Mouse (Mus musculus) heart, adult 2 months (tissue): ENCODE data around the gene Runx2. TPM values are rescaled to one million over a fixed set of nuclear protein-coding genes. Genes with fewer than 3 reads are reported as not detected.

Experiments
- DNase-seq, 2 experiments: peaks; one replicate each; pipeline ENCODE4 v3.0.0; 2021
- H3K27ac ChIP-seq: fragments of 200-600 bp; 2 replicates; pipeline ENCODE4 v1.8.1; 2022
- H3K27me3 ChIP-seq: fragments of 200-500 bp; 2 replicates; pipeline ENCODE4 v1.6.1; 2012; ENCODE audit warnings: mild to moderate bottlenecking, low read length, inconsistent platforms, mixed read lengths; ENCODE audit not compliant: control insufficient read depth, insufficient read depth
- H3K36me3 ChIP-seq: fragments of 200-500 bp; 2 replicates; pipeline ENCODE4 v1.6.1; 2012; ENCODE audit warnings: low read length, inconsistent platforms; ENCODE audit not compliant: control insufficient read depth, insufficient read depth
- H3K4me1 ChIP-seq: fragments of 200-500 bp; 2 replicates; pipeline ENCODE4 v1.6.1; 2011; ENCODE audit warnings: low read length; ENCODE audit not compliant: control insufficient read depth, insufficient read depth
- H3K4me3 ChIP-seq: fragments of 200-600 bp; 2 replicates; pipeline ENCODE4 v1.8.1; 2022
- H3K79me2 ChIP-seq: fragments of 200-500 bp; replicated peaks from 2 replicates; pipeline ENCODE4 v1.6.1; 2012; ENCODE audit warnings: mild to moderate bottlenecking, inconsistent platforms, low read length, moderate library complexity, mixed read lengths; ENCODE audit not compliant: control insufficient read depth, insufficient read depth
- H3K9ac ChIP-seq: fragments of 200-500 bp; 2 replicates; pipeline ENCODE4 v1.6.1; 2012; ENCODE audit warnings: low read depth, mild to moderate bottlenecking, control low read depth, inconsistent platforms, low read length, mixed read lengths
- CTCF ChIP-seq: fragments of 200-600 bp; IDR thresholded peaks from 2 replicates; pipeline ENCODE4 v1.8.1; 2022; ENCODE audit warnings: antibody characterized with exemption, mild to moderate bottlenecking, moderate library complexity
- EP300 ChIP-seq: fragments of 200-500 bp; IDR thresholded peaks from 2 replicates; pipeline ENCODE4 v1.6.1; 2011; ENCODE audit warnings: low read depth, low read length, control low read depth; ENCODE audit not compliant: insufficient read depth
- POLR2A ChIP-seq: fragments of 200-500 bp; IDR thresholded peaks from 2 replicates; pipeline ENCODE4 v1.6.1; 2011; ENCODE audit warnings: mild to moderate bottlenecking, low read depth, low read length, control low read depth; ENCODE audit not compliant: insufficient read depth
- whole genome bisulfite sequencing: fragments of 180-500 bp; shearing (Covaris S2); methylation state at CpG from one replicate; pipeline ENCODE4 v1.1.7; 2018; 5-methylcytosine and 5-hydroxymethylcytosine counted together
- intact Hi-C: fragments of 180-260 bp; cut with DNase I; formaldehyde crosslinking; loops from one replicate; pipeline ENCODE4 v1.15.1; 2025
- polyA plus RNA-seq: library from polyadenylated mRNA; depleted of rRNA; stranded (reverse); fragments of >200 nt; gene quantifications from 2 replicates; pipeline ENCODE4 v1.2.3, GENCODE M21; 2012
- total RNA-seq, 2 experiments: library from RNA; stranded (reverse); gene quantifications; 2 replicates each; pipeline ENCODE4 v1.2.3; 2021

Runx2 gene
- total and polyA plus RNA-seq, 3 experiments: 0.41 to 0.76 (median 0.57) TPM

GRCm38 (mm10) chr17:44610828-44611227, 203.8 kb downstream of the Runx2 start:
- DNase-seq: no peak
- Histone ChIP-seq H3K4me1 (no peaks in the 10 kb centered on the region), H3K9ac (no peak overlapping the region), H3K36me3 (no peaks in the 10 kb centered on the region), H3K27ac (no peak overlapping the region), H3K27me3 (no peaks in the 10 kb centered on the region), H3K79me2 (no peaks in the 10 kb centered on the region), H3K4me3 (no peak overlapping the region)
- intact Hi-C loops: no loop called here
- TF ChIP-seq CTCF: no peak
- TF ChIP-seq EP300: no peak
- TF ChIP-seq POLR2A: no peak
- 64% methylated on average over 6 of the region's 6 CpGs for WGBS

DNA sequence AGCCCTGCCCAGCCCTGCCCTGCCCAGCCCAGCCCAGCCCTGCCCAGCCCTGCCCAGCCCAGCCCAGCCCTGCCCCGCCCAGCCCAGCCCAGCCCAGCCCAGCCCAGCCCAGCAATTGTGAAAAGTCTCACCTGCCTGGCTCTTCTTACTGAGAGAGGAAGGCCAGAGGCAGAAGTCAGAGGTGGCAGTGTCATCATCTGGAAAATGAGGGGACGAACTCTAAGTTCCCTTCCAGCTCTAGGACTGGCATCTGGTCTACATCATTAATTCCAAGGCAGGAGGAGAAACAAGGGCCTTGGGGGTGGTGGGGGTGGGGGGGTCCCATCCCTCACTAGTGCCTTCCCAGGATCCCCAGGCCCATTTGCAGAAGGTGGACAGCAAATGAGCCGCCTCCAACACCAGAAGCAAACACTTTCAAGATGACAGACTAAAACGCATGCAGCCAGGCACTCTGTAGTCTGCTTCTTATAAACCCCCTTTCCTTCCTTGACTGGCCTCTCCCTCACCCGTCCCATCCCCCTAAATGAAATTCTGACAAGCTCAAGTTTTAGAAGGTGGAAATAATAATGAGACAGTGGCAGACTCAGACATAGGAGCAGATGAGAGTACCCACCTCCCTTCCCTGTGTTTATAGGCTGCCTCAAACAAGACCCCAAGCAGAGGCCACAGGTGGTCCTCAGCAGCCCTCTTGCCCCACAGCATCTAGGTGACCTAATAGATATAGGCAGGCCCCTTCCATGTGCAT, 204.5 kb downstream of the Runx2 start:
- Histone ChIP-seq H3K4me1 (no peaks in the 10 kb centered on the region), H3K36me3 (no peaks in the 10 kb centered on the region), H3K27ac (no peak overlapping the region), H3K9ac (no peak overlapping the region), H3K79me2 (no peaks in the 10 kb centered on the region), H3K4me3 (no peak overlapping the region), H3K27me3 (no peaks in the 10 kb centered on the region)
- no peak for TF ChIP-seq EP300
- no peak for TF ChIP-seq POLR2A
- TF ChIP-seq CTCF: no peak
- intact Hi-C loops: no loop called here
- WGBS: 62% methylated on average over 5 of the region's 5 CpGs
- no peak for DNase-seq

DNA sequence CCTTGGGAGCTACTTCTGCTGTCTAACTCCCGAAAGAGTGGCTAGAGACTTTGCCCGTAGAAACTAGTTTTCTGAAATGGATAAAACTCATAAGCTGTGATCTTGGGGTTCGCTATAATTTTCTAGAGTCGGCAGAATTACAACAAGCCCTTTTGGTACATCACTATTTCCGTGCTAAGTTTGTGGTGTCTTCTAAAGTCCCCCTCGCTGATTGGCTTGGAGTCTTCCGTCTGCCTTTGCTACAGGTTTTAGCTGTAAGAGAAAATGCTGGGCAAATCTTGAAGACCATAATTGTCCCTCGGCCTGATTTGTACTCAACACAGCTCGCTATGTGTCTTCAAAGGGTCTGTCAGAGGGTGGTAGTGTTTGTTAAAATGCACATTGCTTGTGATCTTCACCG, 205.2 kb downstream of the Runx2 start:
- no peak for DNase-seq
- Histone ChIP-seq H3K36me3 (no peaks in the 10 kb centered on the region), H3K79me2 (no peaks in the 10 kb centered on the region), H3K27ac (no peak overlapping the region), H3K27me3 (no peaks in the 10 kb centered on the region), H3K9ac (no peak overlapping the region), H3K4me1 (no peaks in the 10 kb centered on the region), H3K4me3 (no peak overlapping the region)
- intact Hi-C loops: no loop called here
- 70% methylated on average over 10 of the region's 10 CpGs for WGBS
- TF ChIP-seq EP300 (no peak), CTCF (no peak), POLR2A (no peak)

DNA sequence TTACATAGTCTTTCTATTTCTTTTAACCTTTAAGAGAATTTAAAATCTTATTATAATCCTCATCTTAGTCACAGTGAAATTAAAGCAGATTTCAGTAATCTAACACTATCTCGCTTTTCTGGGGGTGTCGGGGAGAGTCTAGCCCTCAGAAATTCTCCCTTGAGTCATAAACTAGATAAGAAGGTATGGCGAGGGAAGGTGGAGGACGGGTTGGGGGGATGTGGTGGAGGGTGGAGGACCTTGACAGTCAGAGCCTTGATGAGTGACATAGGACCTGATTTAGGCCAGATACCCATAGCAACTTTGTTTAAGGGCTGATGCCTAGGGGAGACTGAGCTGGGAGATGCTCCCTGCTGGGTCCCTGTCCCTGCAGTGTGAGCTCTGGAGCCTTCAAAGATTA, 205.7 kb downstream of the Runx2 start:
- intact Hi-C loops: no loop called here
- Histone ChIP-seq H3K4me3 (no peak overlapping the region), H3K79me2 (no peaks in the 10 kb centered on the region), H3K4me1 (no peaks in the 10 kb centered on the region), H3K27me3 (no peaks in the 10 kb centered on the region), H3K27ac (no peak overlapping the region), H3K36me3 (no peaks in the 10 kb centered on the region), H3K9ac (no peak overlapping the region)
- TF ChIP-seq CTCF: no peak
- no peak for TF ChIP-seq EP300
- no peak for TF ChIP-seq POLR2A
- DNase-seq: no peak
- 58% methylated on average over 4 of the region's 4 CpGs for WGBS

DNA sequence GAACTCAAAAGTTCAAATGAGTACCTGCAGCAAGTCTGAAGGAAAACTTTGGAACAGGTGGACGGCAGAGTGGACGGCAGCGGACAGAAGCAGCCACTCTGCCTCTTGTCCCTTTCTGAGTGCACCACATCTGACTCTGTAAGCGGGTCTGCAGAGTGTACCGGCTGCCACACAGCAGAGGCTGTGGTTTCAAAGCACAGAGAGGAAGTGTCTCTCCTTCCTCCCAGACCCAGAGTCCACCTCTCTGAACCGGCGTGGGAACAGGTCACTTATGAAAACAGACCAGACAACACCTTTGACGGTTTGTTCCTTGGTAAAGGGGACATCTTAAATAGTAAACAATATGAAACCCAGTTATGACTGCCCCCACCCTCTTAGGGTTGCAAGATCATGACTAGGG, 207.2 kb downstream of the Runx2 start:
- Histone ChIP-seq H3K9ac (no peak overlapping the region), H3K27me3 (no peaks in the 10 kb centered on the region), H3K27ac (no peak overlapping the region), H3K79me2 (no peaks in the 10 kb centered on the region), H3K4me3 (no peak overlapping the region), H3K4me1 (no peaks in the 10 kb centered on the region), H3K36me3 (no peaks in the 10 kb centered on the region)
- DNase-seq: no peak
- TF ChIP-seq EP300 (no peak), POLR2A (no peak), CTCF (no peak)
- intact Hi-C loops: no loop called here
- 77% methylated on average over 8 of the region's 8 CpGs for WGBS

- Histone ChIP-seq H3K27me3 (no peaks in the 10 kb centered on the region), H3K36me3 (no peaks in the 10 kb centered on the region), H3K9ac (no peak overlapping the region), H3K79me2 (no peaks in the 10 kb centered on the region), H3K4me1 (peaks cover 1% of the 10 kb centered on the region; the same call in 1 of the 2 replicates), H3K27ac (no peak overlapping the region), H3K4me3 (no peak overlapping the region)
- intact Hi-C loops: no loop called here
- TF ChIP-seq EP300 (no peak), CTCF (no peak), POLR2A (no peak)
- no peak for DNase-seq
- WGBS: 81% methylated on average over 7 of the region's 7 CpGs
Measured at GRCm38 (mm10) chr17:44606245-44606644, 208.4 kb downstream of the Runx2 start.
